In the genomic region with DNA sequence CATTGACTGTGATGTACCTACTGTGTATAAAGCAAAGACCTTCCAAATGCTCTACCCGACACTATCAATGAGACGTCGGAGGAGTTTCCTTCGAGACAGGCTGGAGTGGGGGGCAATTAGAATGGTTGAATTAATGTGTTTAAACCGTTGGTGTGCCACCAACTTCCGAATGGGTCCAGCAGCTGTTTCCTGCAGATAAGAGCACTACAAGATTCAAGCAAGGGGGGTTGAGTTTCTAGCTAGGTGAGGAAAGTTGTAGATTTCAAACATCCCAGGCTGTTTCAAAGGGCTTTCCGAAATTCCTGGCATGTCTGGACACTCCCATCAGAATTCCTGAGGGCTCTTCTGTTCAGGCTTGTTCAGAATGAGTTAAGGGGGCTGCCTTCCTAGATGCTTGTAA, we compare ENCODE assay signal across 10 mouse cellular contexts. TPM values are rescaled to one million over a fixed set of nuclear protein-coding genes. Genes with fewer than 3 reads are reported as not detected.
DNase-seq lines count a peak whose midpoint lies in the region; ATAC-seq lines count a peak whose summit lies in the region.
"Had no signal": no experiment of that assay in that cellular context is flagged by ENCODE, and none has a peak within 500 bp of the region (broad histone marks: within the 10 kb centered on the region; RNA-seq: fewer than 3 reads in every experiment).

No protein-coding gene starts in this region.

- no peak overlapping the region for H3K4me2 ChIP-seq in kidney, embryonic 14.5 days (replicated peaks; ENCODE audit: low read depth, low read length)
- peak overlapping the region; percentile 35; the same call in 1 of the 2 replicates for H3K4me2 ChIP-seq in liver, embryonic 11.5 days
- H3K4me2 ChIP-seq in hindbrain, embryonic 14.5 days (replicated peaks): no peak overlapping the region

- H3K4me3 ChIP-seq in kidney, embryonic 14.5 days (ENCODE audit: low read length): no peak overlapping the region
- H3K4me3 ChIP-seq in liver, embryonic 11.5 days (ENCODE audit: low read depth, low read length): no peak overlapping the region
- H3K4me3 ChIP-seq in hindbrain, embryonic 14.5 days (replicated peaks; ENCODE audit: low read length): no peak overlapping the region

- no peaks in the 10 kb centered on the region; the same call in 1 of the 2 replicates for H3K4me1 ChIP-seq in kidney, embryonic 14.5 days (ENCODE audit: control insufficient read depth, insufficient read depth, low read length)
- peaks cover 9% of the 10 kb centered on the region for H3K4me1 ChIP-seq in liver, embryonic 11.5 days (replicated peaks; ENCODE audit: control insufficient read depth, insufficient read depth, low read length)
- H3K4me1 ChIP-seq in hindbrain, embryonic 14.5 days (replicated peaks; ENCODE audit: control insufficient read depth, insufficient read depth, low read length): peaks cover 9% of the 10 kb centered on the region; the same call in 1 of the 2 replicates

- H3K27me3 ChIP-seq in kidney, embryonic 14.5 days (ENCODE audit: control insufficient read depth, insufficient read depth, low read length): no peaks in the 10 kb centered on the region
- H3K27me3 ChIP-seq in liver, embryonic 11.5 days (replicated peaks; ENCODE audit: control insufficient read depth, insufficient read depth, low read length): no peaks in the 10 kb centered on the region
- H3K27me3 ChIP-seq in hindbrain, embryonic 14.5 days (ENCODE audit: control insufficient read depth, insufficient read depth, low read length): no peaks in the 10 kb centered on the region
- H3K27me3 ChIP-seq: CH12.LX had no signal

- H3K9me3 ChIP-seq in kidney, embryonic 14.5 days (ENCODE audit: control insufficient read depth, low read length): no peaks in the 10 kb centered on the region
- no peaks in the 10 kb centered on the region for H3K9me3 ChIP-seq in liver, embryonic 11.5 days (ENCODE audit: control insufficient read depth, low read length)
- no peaks in the 10 kb centered on the region for H3K9me3 ChIP-seq in hindbrain, embryonic 14.5 days (ENCODE audit: control insufficient read depth, low read length)

- no peaks in the 10 kb centered on the region for H3K36me3 ChIP-seq in kidney, embryonic 14.5 days (ENCODE audit: control insufficient read depth, insufficient read depth, low read length)
- H3K36me3 ChIP-seq in liver, embryonic 11.5 days (ENCODE audit: control insufficient read depth, insufficient read depth, low read length): no peaks in the 10 kb centered on the region
- no peaks in the 10 kb centered on the region for H3K36me3 ChIP-seq in hindbrain, embryonic 14.5 days (replicated peaks; ENCODE audit: control insufficient read depth, insufficient read depth)

- ATAC-seq in kidney, embryonic 14.5 days (ENCODE audit: low FRiP score, low TSS enrichment): no peak
- peak; percentile 30; the same call in 1 of the 2 replicates for ATAC-seq in granulocyte monocyte progenitor cell, adult 5-6 weeks (replicated peaks; ENCODE audit: poor library complexity, severe bottlenecking)
- ATAC-seq in liver, embryonic 11.5 days (replicated peaks; ENCODE audit: low FRiP score): peak; percentile 64
- ATAC-seq in megakaryocyte-erythroid progenitor cell, adult 5-6 weeks (replicated peaks; ENCODE audit: low FRiP score, low TSS enrichment, poor library complexity, severe bottlenecking): peak; percentile 84
- no peak for ATAC-seq in hindbrain, embryonic 14.5 days (ENCODE audit: low FRiP score)

- no peak overlapping the region for H3K27ac ChIP-seq in kidney, embryonic 14.5 days (ENCODE audit: low read depth, low read length)
- no peak overlapping the region for H3K27ac ChIP-seq in liver, embryonic 11.5 days (ENCODE audit: low read depth, low read length)
- H3K27ac ChIP-seq in hindbrain, embryonic 14.5 days: no peak overlapping the region

- H3K9ac ChIP-seq in kidney, embryonic 14.5 days (ENCODE audit: low read depth, low read length): no peak overlapping the region
- no peak overlapping the region for H3K9ac ChIP-seq in liver, embryonic 11.5 days (ENCODE audit: low read depth, low read length)
- H3K9ac ChIP-seq in hindbrain, embryonic 14.5 days: no peak overlapping the region

- peak; percentile 30 for DNase-seq in kidney, adult 9 months
- no peak for DNase-seq in liver, embryonic 11.5 days (ENCODE audit: low spot score)
- no peak for DNase-seq in layer of hippocampus, postnatal 36 days
- no peak for DNase-seq in hindbrain, embryonic 14.5 days (ENCODE audit: low spot score)
- no peak for DNase-seq in ovary, postnatal 10 days (ENCODE audit: low spot score)
- DNase-seq: adrenal gland, postnatal 10 days had no signal

- 53% methylated on average over 7 of the region's 7 CpGs for WGBS in kidney, embryonic 14.5 days
- WGBS in liver, embryonic 11.5 days: 25% methylated on average over 7 of the region's 7 CpGs
- 78% methylated on average over 7 of the region's 7 CpGs for WGBS in hindbrain, embryonic 14.5 days

RNA-seq across cellular contexts. Expression of a gene that starts 22.9 kb away (rescaled TPM):
- polyA plus RNA-seq in kidney, embryonic 14.5 days (2014; fragmentation: Nextera tagmentation; extraction: Ambion mirVana): 8.3 and 10.7 TPM in 2 replicates
- 0.13 and 0.24 TPM in 2 replicates for total RNA-seq in granulocyte monocyte progenitor cell, adult 5-6 weeks (2014; fragmentation: Nextera tagmentation)
- total RNA-seq in granulocyte monocyte progenitor cell, adult 5-6 weeks (2017): 0.04 and 0.05 TPM in 2 replicates
- 4.8 and 5.9 TPM in 2 replicates for polyA plus RNA-seq in liver, embryonic 11.5 days (2014; fragmentation: Nextera tagmentation; extraction: Ambion mirVana)
- total RNA-seq in megakaryocyte-erythroid progenitor cell, adult 5-6 weeks (2014; fragmentation: Nextera tagmentation): not detected in 2 replicates
- 0.23 TPM in 1 of 2 replicates, not detected in the other for total RNA-seq in megakaryocyte-erythroid progenitor cell, adult 5-6 weeks (2017)
- 1 to 10 TPM; 5.1 to 7.0 TPM for total RNA-seq in layer of hippocampus, postnatal 36 days (2021)
- polyA plus RNA-seq in hindbrain, embryonic 14.5 days (2014; fragmentation: Nextera tagmentation; extraction: Ambion mirVana): 1.7 and 4.8 TPM in 2 replicates

RNA-seq across cellular contexts. Expression of a gene that starts 54.6 kb away (rescaled TPM):
- polyA plus RNA-seq in kidney, embryonic 14.5 days (2014; fragmentation: Nextera tagmentation; extraction: Ambion mirVana): 4.7 and 5.4 TPM in 2 replicates
- 2.8 and 3.0 TPM in 2 replicates for total RNA-seq in granulocyte monocyte progenitor cell, adult 5-6 weeks (2014; fragmentation: Nextera tagmentation)
- total RNA-seq in granulocyte monocyte progenitor cell, adult 5-6 weeks (2017): 2.7 and 2.8 TPM in 2 replicates
- polyA plus RNA-seq in liver, embryonic 11.5 days (2014; fragmentation: Nextera tagmentation; extraction: Ambion mirVana): 3.3 and 4.9 TPM in 2 replicates
- total RNA-seq in megakaryocyte-erythroid progenitor cell, adult 5-6 weeks (2014; fragmentation: Nextera tagmentation): not detected in 2 replicates
- 0.30 TPM in 1 of 2 replicates, not detected in the other for total RNA-seq in megakaryocyte-erythroid progenitor cell, adult 5-6 weeks (2017)
- total RNA-seq in layer of hippocampus, postnatal 36 days (2021): 10 to 100 TPM; 15.7 to 16.5 TPM
- 1.2 and 2.0 TPM in 2 replicates for polyA plus RNA-seq in hindbrain, embryonic 14.5 days (2014; fragmentation: Nextera tagmentation; extraction: Ambion mirVana)

Comparison
In these comparisons a context has a peak if more than half of its experiments do, and no peak if none do; other contexts are left out.
1. ATAC-seq: peak in granulocyte monocyte progenitor cell, adult 5-6 weeks (single experiment), liver, embryonic 11.5 days (single experiment) and megakaryocyte-erythroid progenitor cell, adult 5-6 weeks (single experiment); none in kidney, embryonic 14.5 days (single experiment) and hindbrain, embryonic 14.5 days (single experiment).
2. RNA of a gene that starts 22.9 kb away (total RNA-seq): 5.1 to 7.0 TPM in layer of hippocampus, postnatal 36 days; 0.04 to 0.24 TPM in granulocyte monocyte progenitor cell, adult 5-6 weeks and 0.23 TPM in megakaryocyte-erythroid progenitor cell, adult 5-6 weeks; every median in the first group is over 4 times any median in the second.
3. RNA of a gene that starts 54.6 kb away (total RNA-seq): 15.7 to 16.5 TPM in layer of hippocampus, postnatal 36 days; 2.7 to 3.0 TPM in granulocyte monocyte progenitor cell, adult 5-6 weeks and 0.30 TPM in megakaryocyte-erythroid progenitor cell, adult 5-6 weeks; every median in the first group is over 4 times any median in the second.